Mouse (Mus musculus) embryonic fibroblast, embryonic 13.5 days (primary cell): Measurements from ENCODE around the gene Rnf6. TPM values are rescaled to one million over a fixed set of nuclear protein-coding genes. Genes with fewer than 3 reads are reported as not detected.

Experiments
- polyA plus RNA-seq: library from polyadenylated mRNA; stranded (reverse); fragments of >200 nt; gene quantifications from 2 replicates; pipeline ENCODE4 v1.2.4, GENCODE M21; 2011; ENCODE audit warnings: low read depth; ENCODE audit not compliant: missing spikeins, insufficient read length

The Rnf6 gene
- polyA plus RNA-seq, 1 experiment = 68.8 TPM

Other genes with a start within 250 kb of the Rnf6 start
- not detected in 2 replicates for gene Cyp3a25, start 211.9 kb downstream of the Rnf6 start, polyA plus RNA-seq
- gene Cyp3a59, start 142.3 kb downstream of the Rnf6 start, polyA plus RNA-seq = not detected in 2 replicates
- gene Gm5565, start 61.0 kb downstream of the Rnf6 start, polyA plus RNA-seq = not detected in 2 replicates
- not detected in 2 replicates for gene Gm6309, start 50.8 kb downstream of the Rnf6 start, polyA plus RNA-seq
- not detected in 2 replicates for gene 1700001J03Rik, start 36.3 kb downstream of the Rnf6 start, polyA plus RNA-seq
- gene Cdk8, start 9.7 kb upstream of the Rnf6 start, polyA plus RNA-seq = 53.0 and 54.3 TPM in 2 replicates
- gene Wasf3, start 163.4 kb upstream of the Rnf6 start, polyA plus RNA-seq = 9.1 and 10.6 TPM in 2 replicates